Mouse (Mus musculus) left cerebral cortex, postnatal 14 days (tissue): ENCODE data around the gene Adgrb3. TPM values are rescaled to one million over a fixed set of nuclear protein-coding genes. Genes with fewer than 3 reads are reported as not detected.

Source experiments
- DNase-seq, 2 experiments: peaks; one replicate each; pipeline ENCODE4 v3.0.0; 2021 to 2022; ENCODE audit warnings: low spot score in 2 of 2, mixed read lengths in 1 of 2
- intact Hi-C: fragments of 180-260 bp; cut with DNase I; formaldehyde crosslinking; loops from one replicate; pipeline ENCODE4 v1.15.1; 2025
- long read RNA-seq, 2 experiments: library from polyadenylated mRNA; stranded (forward); transcript quantifications; one replicate each; pipeline ENCODE4 v2.0.0; 2021
- total RNA-seq, 2 experiments: library from RNA; stranded (reverse); gene quantifications; 2 replicates each; pipeline ENCODE4 v1.2.3; 2021

The Adgrb3 gene
- total RNA-seq, result 100 to 1,000 TPM; 122 to 133 TPM
- long read RNA-seq, experiment 1, transcript Adgrb3-203 (16 exons, 2,953 nt), result major isoform, 8 of 57 reads
- long read RNA-seq, experiment 1, partial matches to known transcripts, result 34 of 57 reads
- long read RNA-seq, experiment 1, other reads (novel, unspliced or antisense), result 15 of 57 reads
- long read RNA-seq, experiment 2, transcript Adgrb3-203 (16 exons, 2,953 nt), result major isoform, 7 of 50 reads
- long read RNA-seq, experiment 2, partial matches to known transcripts, result 31 of 50 reads
- long read RNA-seq, experiment 2, other reads (novel, unspliced or antisense), result 11 of 50 reads

DNA sequence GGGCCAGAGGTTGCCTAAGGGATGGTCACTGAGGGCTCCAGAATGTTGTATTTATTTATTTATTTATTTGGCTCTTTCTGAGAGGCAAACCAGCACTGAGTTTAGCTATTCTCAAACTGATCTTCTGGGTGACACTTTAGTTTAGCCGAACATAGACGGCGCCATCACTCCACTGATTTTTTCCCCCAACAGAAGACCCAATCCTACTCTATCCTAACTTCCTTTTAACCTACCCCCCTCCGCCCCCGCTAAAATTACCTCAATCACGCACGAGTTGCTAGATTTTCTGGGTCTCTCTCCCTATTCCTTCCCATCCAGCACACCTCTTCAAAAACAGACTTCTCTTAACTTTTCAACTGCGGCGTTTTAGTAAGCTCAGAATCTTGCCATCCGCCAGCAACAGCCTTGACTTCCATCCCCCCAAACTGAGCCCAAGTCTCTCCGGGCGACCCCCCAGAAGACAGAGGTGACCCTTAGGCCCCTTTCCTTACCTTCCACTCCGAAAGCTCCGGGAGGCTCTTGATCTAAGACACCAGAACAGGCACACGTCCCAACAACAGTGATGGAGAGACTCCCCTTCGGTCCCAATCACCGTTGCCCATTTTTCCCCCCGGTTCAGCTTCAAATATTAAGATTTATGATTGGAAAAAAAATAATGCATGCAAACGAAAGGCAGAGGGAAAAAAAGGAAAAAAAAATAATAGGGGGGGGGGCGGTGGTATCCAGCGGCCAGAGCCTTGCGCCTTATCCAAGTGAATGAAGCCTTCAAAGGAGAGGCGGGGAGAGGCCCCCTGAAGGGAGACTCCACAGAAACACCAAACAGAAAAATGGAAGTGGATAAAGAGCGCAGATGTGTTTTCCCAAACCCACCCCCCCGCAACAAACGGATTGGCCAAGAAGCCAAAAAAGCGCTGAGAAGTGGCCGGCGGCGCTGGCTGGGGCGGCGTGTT lies at the start of gene Adgrb3:
Adgrb3 (minus strand) TSS at position 737 of the 950 bp plus-strand sequence.
- intact Hi-C loops, result loop anchor here (2.0 to 10.0 kb wide), 3 partner anchors 132 to 317 kb away; no protein-coding TSS in a partner anchor
- DNase-seq, result peak; percentile 57 to 64

DNA sequence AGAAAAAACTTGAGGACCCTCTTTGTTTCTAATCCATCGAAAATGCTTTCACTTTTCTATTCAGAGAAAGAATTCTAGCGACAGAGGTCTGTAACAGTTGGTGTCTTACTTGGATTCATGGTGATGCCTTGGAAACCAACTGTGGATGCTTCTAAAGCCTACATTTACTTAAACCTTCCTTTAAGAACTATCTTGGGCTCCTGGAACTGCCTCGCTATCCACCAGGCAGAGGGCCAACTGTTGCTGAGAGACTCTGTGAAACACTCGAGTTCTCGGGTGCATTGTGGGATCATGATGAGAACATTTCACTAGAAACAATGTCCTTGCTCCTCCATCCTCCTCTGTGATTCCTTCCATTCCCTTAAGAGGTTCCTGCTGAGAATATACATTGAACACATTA lies 48.0 kb upstream of the Adgrb3 start:
- DNase-seq, result peak; percentile 33 to 67
- intact Hi-C loops, result no loop called here

DNA sequence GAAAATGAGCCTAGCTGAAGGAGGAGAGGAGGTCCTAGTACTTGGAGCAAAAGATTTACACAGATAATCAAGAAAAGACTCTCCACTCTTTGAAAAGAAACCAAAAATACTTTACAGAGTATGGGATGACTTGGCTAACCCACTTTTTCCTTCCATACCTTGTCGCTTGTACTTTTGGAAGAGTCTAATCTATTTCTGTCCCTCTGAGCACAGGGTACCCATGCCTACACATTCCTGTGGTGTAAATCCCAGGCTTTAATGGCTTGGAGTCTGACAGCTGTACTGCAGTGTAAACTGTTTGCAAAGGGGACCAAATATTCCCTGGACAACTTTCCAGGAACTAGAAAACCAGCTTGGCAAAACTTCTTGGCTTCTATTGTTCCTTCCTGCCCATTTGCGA lies 28.0 kb upstream of the Adgrb3 start:
- intact Hi-C loops, result no loop called here
- no peak for DNase-seq

DNA sequence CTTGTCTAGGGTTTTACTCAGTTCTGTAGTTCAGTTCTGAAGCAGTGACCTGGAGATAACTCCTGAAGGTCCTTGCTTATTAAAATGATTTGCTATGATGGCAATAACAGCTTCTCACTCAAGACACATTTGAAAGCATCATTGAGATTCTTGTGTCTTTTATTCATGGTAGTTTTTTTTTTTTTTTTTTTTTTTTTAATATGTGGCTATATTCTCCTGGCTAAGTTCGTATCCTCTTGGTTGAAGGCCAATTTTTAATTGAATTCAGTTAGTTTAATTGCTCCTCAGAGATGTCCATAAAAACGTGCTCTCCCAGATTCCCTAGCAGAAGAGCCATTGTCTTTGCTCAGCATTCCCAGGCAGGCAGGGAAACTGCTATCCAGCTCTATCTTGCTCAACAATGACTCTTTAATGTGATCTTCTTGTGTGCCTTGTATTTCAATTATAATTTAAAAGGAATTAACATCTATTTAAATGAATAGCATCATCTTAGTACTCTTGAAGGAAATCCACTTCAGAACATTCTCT lies 25.0 kb upstream of the Adgrb3 start:
- no peak for DNase-seq
- intact Hi-C loops, result no loop called here

DNA sequence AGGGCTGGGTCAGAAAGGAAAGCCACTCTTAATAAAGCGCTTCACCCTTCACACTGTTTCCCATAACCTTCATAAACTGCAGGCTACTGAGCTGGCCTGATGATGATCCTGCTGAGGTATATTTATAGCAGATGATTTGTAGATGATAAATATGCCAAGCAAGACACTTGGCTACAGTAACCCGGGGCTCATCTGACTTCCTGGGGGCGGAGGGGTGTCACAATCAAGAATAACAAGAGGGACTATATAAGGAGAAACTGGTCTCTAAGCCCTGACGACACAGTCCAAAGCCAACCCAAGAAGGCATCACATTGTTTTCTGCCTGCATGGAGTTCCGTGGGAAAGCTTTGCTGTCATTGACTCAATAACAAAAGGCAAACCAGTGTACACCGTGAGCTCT lies 2.8 kb upstream of the Adgrb3 start:
- intact Hi-C loops, result no loop called here
- DNase-seq, result no peak

DNA sequence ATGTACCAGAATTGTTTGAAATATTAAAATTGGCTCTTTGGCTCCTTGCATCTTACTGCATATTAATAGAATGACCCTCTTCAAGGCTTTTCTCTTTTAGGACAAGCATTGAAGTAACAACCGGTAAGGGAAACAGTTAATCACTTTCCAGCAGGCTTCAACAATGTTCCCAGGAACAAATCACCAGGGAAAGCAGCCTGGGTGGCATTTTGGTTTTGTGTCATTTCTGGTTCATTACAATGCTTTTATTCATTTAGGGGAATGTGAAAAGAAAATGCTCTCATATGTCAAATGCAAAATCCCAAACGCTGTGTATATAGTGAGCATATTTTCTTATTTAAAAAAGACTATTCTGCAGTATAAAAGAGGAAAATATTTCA lies 2.0 kb upstream of the Adgrb3 start:
- intact Hi-C loops, result no loop called here
- no peak for DNase-seq

DNA sequence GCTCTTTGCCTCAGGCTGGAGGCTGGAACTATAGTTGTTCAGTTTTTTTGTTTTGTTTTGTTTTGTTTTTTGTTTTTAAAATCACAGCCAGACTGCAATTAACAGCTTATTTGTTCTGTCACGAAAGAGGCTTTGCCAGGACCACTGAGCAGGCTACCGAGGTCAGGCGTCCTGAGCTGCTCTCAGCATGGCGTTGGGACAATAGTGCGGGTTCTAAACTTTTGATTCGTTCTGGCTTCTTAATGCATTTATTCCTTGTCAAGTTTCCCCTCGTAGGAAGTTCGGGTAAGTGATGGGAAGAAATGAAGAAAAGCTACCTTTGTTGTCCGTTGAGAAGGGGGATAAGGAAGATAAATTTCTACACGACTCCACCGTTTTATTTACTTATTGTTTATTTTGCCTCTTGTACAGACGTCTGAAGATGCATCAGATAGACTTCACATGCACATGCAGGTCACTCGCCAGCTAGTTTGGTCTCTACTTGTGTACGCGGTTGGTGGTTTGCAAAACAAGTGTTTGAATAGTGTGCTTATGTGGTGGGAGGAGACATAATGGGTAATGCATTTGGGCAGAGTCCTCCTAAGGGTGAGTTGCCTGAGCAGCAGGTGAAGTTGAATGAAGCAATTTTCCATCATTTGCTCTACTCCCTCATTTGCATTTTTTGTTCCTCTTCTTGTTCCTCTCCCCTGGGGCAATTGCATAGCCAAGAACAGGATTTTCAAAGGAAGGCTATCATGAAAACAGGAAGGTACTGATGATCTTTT lies 1.4 kb upstream of the Adgrb3 start:
- intact Hi-C loops, result no loop called here
- DNase-seq, result no peak

DNA sequence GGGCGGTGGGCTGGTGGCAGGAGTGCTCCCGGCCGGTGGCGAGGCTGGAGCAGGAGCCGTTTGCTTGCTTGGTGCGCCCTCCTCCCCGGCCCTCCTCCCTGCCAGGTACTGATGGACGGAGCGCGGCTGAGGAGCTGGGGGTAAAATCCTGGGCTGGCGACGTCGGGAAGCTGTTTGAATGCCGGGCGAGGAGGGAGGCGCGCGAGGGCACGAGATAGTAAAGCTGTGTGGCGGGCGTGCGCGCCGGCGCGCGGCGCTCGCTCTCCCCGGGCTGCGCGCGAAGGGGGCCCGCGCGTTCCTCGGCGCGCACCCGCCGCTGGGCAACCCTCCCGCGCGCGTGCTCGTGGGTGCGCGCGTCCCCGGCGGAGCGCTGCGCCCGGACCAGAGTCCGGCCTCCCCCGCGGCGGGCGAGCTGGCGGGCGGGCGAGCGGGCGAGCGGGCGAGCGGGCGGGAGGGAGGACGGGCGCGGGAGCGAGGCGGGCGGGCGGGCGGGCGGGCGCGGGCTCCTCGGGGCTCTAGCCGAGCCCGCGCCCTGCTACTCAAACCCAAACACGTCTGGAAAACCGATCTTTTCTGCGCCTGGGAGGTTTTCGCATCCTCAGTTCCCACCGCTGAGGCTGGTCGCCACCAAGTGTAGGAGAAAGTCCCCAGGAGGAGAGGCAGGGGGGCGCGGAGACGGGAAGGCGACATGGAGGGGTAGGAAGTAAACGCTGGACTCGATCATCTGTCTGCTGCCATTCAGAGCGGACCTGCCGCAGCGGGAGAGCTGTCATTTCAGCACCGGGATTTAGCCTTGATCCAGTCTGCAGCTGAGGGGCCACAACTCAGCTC lies 629 bp upstream of the Adgrb3 start:
- intact Hi-C loops, result loop anchor here (2.0 to 10.0 kb wide), 3 partner anchors 133 to 318 kb away; no protein-coding TSS in a partner anchor
- peak; percentile 77 to 78 for DNase-seq

DNA sequence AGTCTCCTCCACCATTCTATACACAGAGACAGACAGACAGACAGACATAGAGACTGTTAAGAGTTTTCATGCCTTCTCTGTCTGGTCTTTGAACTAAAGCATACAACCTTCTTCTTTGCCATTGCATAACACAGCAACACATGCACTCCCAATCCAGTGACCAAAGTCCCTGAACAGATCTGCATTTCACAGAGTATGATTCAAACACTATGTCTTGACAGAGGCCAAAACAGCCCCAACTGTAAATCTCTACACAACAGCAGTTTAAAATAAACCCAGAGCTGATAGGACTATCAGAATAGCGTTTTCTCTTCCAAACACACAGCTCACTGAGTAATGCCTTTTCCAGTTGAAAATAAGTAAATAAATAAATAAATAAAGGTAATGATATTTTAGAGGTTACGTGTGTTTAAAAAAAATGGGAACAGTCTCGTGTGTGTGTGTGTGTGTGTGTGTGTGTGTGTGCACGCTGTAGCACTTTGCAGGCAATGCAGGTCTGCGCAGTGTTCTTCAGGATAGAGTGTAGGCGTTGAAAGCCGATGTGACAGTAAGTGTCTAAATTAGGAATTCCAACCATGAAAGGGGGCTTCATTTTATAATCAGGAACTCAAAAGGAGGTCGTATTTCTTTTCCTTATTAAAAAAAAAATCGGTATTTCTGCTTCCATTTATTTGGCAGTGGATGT lies 1.3 kb downstream of the Adgrb3 start:
- intact Hi-C loops, result loop anchor here (2.0 to 10.0 kb wide), 3 partner anchors 131 to 316 kb away; no protein-coding TSS in a partner anchor
- DNase-seq, result peak; percentile 56 to 77

DNA sequence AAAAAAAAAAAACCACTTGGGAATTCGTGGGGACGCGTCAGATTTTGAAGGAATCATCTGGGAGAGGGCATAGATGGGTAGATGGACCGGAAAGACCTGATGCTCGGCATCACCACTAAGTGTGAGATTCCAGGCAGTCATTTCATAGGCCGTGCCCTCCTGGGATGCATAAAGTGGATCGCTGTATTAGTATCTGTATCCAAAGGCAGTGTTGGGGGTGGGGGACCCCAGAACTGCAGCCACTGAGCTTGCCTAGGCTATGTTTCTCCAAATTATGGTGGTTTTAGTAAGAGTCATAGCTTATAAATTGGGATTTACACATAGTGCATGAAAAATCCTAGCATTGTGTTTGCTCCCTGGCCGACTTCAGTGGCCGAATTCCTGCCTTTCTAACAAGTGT lies 2.1 kb downstream of the Adgrb3 start:
- DNase-seq, result peak in 1 of 2 experiments; percentile 15
- intact Hi-C loops, result loop anchor here (5.0 to 10.0 kb wide), 2 partner anchors 193 to 315 kb away; no protein-coding TSS in a partner anchor

DNA sequence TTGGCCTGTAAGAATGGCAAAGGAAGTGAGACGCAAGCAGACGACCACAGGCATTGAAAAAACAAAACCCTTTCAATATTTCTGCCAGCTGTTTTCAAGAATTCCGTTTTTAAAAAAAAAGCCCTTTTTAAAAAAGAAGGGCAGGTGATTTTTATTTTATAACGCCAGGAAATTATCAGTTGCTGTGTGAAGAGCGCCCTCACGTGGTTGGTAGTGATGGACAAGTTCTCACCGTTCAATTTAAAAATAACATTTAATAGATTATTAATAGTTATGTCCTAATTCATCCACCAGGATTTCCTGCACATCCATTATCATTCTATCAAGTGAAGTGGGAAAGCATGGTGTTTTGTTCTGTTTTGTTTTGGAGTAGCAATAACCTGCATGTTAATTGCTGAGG lies 2.7 kb downstream of the Adgrb3 start:
- intact Hi-C loops, result loop anchor here (5.0 to 10.0 kb wide), 2 partner anchors 192 to 314 kb away; no protein-coding TSS in a partner anchor
- peak; percentile 55 to 79 for DNase-seq

DNA sequence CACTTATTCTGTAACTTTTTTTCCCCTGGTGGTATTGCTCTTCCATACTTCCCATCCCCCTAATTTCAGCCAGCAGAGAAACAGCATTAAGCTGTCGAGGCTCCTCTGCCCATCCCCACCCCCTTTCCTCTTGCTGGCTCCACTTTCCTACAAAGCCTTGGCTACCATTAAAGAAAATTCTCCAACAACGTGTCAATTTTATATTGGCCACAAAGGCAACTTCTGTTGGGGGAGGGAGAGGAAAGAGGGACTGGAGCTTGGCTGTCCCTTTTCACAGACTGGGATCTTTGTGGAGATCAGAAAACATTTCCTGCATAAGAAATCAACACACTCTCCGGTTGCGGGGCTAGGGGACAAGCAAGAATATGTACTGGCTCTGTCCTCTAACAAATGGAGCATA lies 4.9 kb downstream of the Adgrb3 start:
- peak in 1 of 2 experiments; percentile 26 for DNase-seq
- intact Hi-C loops, result loop anchor here (5.0 to 10.0 kb wide), 3 partner anchors 190 to 1457 kb away; no protein-coding TSS in a partner anchor

DNA sequence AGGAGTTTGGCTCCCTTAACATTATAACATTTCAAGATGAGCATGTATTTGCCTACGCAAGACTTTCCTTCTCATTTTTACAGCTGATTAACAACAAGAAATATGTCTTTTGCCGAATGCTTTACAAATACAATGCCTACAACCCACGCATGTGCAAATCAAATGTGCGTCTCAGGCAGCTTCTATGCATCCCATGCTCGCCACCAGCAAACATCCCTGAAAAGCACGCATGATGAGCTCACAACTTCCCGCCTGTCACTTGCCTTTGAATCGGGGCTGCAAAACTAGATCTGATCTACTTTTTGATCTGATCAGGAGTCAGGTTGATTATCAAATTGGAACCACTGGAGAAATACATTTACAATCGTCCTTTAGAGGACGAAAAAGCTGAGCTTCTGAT lies 5.5 kb downstream of the Adgrb3 start:
- peak in 1 of 2 experiments; percentile 25 for DNase-seq
- intact Hi-C loops, result loop anchor here (5.0 to 10.0 kb wide), 2 partner anchors 189 to 1457 kb away; no protein-coding TSS in a partner anchor

DNA sequence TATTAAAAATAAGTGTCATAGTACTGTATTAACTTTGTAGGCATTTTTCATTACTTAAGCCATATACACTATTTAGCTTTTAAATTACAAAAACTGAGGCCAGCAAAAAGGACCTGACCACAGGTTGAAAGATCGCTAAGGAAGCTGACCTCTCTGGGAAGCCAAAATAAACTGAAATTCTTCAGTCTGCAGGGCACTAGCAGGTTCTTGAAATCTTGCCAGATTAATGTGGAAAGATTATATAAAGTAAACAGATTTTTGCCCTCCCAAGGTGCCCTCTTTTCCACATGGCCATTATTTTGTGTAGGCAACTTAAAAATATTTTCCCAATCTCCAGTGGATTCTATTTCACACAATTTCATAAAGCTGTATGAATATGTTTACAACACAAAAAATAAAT lies 14.0 kb downstream of the Adgrb3 start:
- intact Hi-C loops, result no loop called here
- DNase-seq, result no peak

DNA sequence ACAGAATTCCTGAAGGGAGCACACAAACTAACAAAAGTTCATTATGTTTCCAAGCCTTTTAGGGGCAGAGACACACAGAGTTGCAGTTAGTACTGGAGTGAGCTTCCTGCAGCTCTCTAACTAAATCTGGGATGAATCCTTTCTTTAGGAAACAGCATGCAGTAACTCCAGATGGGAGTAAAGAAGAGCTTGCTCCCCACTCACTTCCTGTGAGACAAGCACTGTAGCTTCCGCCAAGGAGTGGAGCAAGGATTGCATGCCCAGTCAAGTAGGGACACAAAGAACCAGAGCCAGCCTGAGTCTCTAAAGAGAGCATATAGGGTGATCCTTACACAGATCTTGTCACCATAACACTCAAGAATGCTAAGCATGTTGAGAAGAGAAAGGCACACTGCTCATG lies 50.7 kb downstream of the Adgrb3 start:
- intact Hi-C loops, result no loop called here
- DNase-seq, result peak in 1 of 2 experiments; percentile 16

DNA sequence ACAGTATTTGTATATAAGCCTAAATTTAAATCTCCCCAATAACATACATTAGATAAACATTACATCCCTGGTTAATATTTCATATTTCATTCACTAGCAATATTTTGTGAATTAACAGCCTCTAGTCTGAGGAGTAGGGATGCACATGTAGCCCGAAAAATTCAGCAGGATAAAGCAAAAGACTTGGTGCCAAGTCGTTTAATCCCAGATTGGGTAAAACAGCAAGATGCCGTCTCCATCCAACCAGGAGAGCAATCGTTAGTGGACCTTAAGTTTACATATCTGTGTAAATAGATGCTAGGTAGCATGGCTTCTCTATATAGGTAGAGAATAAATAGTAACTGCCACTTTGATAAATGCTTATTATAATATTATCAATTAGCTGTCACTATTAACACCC lies 52.0 kb downstream of the Adgrb3 start:
- intact Hi-C loops, result no loop called here

DNA sequence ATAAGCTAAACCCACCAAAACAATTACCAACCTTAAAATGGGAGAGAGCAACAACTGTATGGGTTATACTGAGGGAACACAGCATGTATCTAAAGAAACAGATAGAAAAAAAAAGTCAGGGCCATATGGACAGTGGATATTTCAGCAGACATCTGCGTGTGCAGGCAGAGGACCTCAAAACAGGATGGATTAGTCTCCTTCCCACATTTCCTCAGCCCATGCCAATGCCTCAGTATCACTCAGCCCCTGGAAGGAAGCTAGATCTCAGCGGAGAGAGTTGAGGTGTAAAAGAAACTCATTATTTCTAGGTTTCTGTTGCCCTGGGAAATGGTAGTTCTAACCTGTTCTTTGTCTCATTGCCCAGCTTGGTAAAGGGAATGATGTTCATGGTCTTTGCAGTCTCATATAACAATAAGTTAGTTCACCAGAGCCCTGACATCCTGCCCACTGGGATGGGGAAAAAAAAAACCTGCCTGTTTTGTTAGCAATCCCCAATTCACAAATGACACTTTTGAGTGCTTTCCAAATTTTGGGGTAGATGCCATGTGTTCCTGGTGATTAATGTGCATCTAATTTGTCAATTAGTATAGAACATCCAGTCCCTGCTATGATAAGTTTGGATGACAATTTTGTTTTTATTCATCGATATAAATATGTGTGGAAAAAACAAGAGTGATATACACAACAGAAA lies 53.9 kb downstream of the Adgrb3 start:
- no peak for DNase-seq
- intact Hi-C loops, result no loop called here

More for the DNA sequence above, 52.0 kb downstream of the Adgrb3 start:
- DNase-seq, result no peak
